Mouse (Mus musculus): ENCODE measurements around the gene Arnt. TPM values are rescaled to one million over a fixed set of nuclear protein-coding genes. Genes with fewer than 3 reads are reported as not detected.
A peak's percentile ranks its signal among the peaks of the same experiment; 100 is the strongest.

Arnt gene
- polyA plus RNA-seq, 1 experiment from 2014 or later: 30.8 TPM

- Histone ChIP-seq H3K36me3 (ENCODE audit: control insufficient read depth, insufficient read depth, low read length) (peaks cover 7% of the 10 kb centered on the region; the same call in 1 of the 2 replicates), H3K4me1 (ENCODE audit: control insufficient read depth, insufficient read depth, low read length) (no peaks in the 10 kb centered on the region)
- WGBS: 94% methylated on average over 2 of the region's 2 CpGs
These were observed 56.0 kb downstream of the Arnt start for GRCm38 (mm10) chr3:95490238-95490637.

GRCm38 (mm10) chr3:95494342-95494741 lies 60.2 kb downstream of the Arnt start:
- Histone ChIP-seq H3K36me3 (ENCODE audit: control insufficient read depth, insufficient read depth, low read length) (peaks cover 10% of the 10 kb centered on the region; the same call in 1 of the 2 replicates), H3K27me3 (replicated peaks; ENCODE audit: control insufficient read depth, insufficient read depth, low read length) (no peaks in the 10 kb centered on the region), H3K4me2 (ENCODE audit: low read depth, low read length) (no peak overlapping the region), H3K9ac (ENCODE audit: low read depth, low read length) (no peak overlapping the region), H3K9me3 (ENCODE audit: control insufficient read depth, low read length) (no peaks in the 10 kb centered on the region), H3K27ac (ENCODE audit: low read length) (no peak overlapping the region), H3K4me3 (ENCODE audit: low read length) (no peak overlapping the region), H3K4me1 (ENCODE audit: control insufficient read depth, insufficient read depth, low read length) (no peaks in the 10 kb centered on the region)
- no peak for ATAC-seq
- 61% methylated on average over 6 of the region's 6 CpGs for WGBS

More at GRCm38 (mm10) chr3:95490238-95490637, 56.0 kb downstream of the Arnt start:
- Histone ChIP-seq H3K9me3 (ENCODE audit: control insufficient read depth, low read length) (no peaks in the 10 kb centered on the region), H3K27ac (ENCODE audit: low read length) (no peak overlapping the region), H3K9ac (ENCODE audit: low read depth, low read length) (no peak overlapping the region), H3K4me3 (ENCODE audit: low read length) (no peak overlapping the region), H3K27me3 (replicated peaks; ENCODE audit: control insufficient read depth, insufficient read depth, low read length) (no peaks in the 10 kb centered on the region), H3K4me2 (ENCODE audit: low read depth, low read length) (no peak overlapping the region)
- no peak for ATAC-seq

- Histone ChIP-seq H3K4me1 (ENCODE audit: control insufficient read depth, insufficient read depth, low read length) (no peaks in the 10 kb centered on the region), H3K9me3 (ENCODE audit: control insufficient read depth, low read length) (no peaks in the 10 kb centered on the region), H3K4me2 (ENCODE audit: low read depth, low read length) (no peak overlapping the region), H3K36me3 (ENCODE audit: control insufficient read depth, insufficient read depth, low read length) (peaks cover 7% of the 10 kb centered on the region; the same call in 1 of the 2 replicates), H3K4me3 (ENCODE audit: low read length) (no peak overlapping the region), H3K27ac (ENCODE audit: low read length) (no peak overlapping the region), H3K27me3 (replicated peaks; ENCODE audit: control insufficient read depth, insufficient read depth, low read length) (no peaks in the 10 kb centered on the region), H3K9ac (ENCODE audit: low read depth, low read length) (no peak overlapping the region; the same call in 1 of the 2 replicates)
- no peak for ATAC-seq
- 75% methylated on average over 2 of the region's 2 CpGs for WGBS
These were observed 64.0 kb downstream of the Arnt start for GRCm38 (mm10) chr3:95498229-95498628.

GRCm38 (mm10) chr3:95499024-95499423 lies 64.8 kb downstream of the Arnt start, which contains the start of gene Ctsk:
Gene Ctsk (plus strand): TSS chr3:95499256.
- no peaks in the 10 kb centered on the region for H3K4me1 ChIP-seq (ENCODE audit: control insufficient read depth, insufficient read depth, low read length)
- H3K9me3 ChIP-seq (ENCODE audit: control insufficient read depth, low read length): no peaks in the 10 kb centered on the region
- whole genome bisulfite sequencing: 78% methylated on average over 7 of the region's 7 CpGs
- H3K27ac ChIP-seq (ENCODE audit: low read length): no peak within 1 kb of the TSS
- H3K36me3 ChIP-seq (ENCODE audit: control insufficient read depth, insufficient read depth, low read length): peaks cover 3% of the 10 kb centered on the region; the same call in 1 of the 2 replicates
- peak within 1 kb of the TSS; percentile 34 for H3K4me2 ChIP-seq (ENCODE audit: low read depth, low read length)
- H3K4me3 ChIP-seq (ENCODE audit: low read length): peak within 1 kb of the TSS; percentile 23; the same call in 1 of the 2 replicates
- no peak within 1 kb of the TSS; the same call in 1 of the 2 replicates for H3K9ac ChIP-seq (ENCODE audit: low read depth, low read length)
- no peaks in the 10 kb centered on the region for H3K27me3 ChIP-seq (replicated peaks; ENCODE audit: control insufficient read depth, insufficient read depth, low read length)
- no peak for ATAC-seq

GRCm38 (mm10) chr3:95499496-95500140 lies 65.4 kb downstream of the Arnt start:
- H3K4me3 ChIP-seq (ENCODE audit: low read length): peak overlapping the region; percentile 23; the same call in 1 of the 2 replicates
- peaks cover 3% of the 10 kb centered on the region; the same call in 1 of the 2 replicates for H3K36me3 ChIP-seq (ENCODE audit: control insufficient read depth, insufficient read depth, low read length)
- H3K9ac ChIP-seq (ENCODE audit: low read depth, low read length): no peak overlapping the region
- H3K27ac ChIP-seq (ENCODE audit: low read length): no peak overlapping the region
- no peaks in the 10 kb centered on the region for H3K27me3 ChIP-seq (replicated peaks; ENCODE audit: control insufficient read depth, insufficient read depth, low read length)
- no peaks in the 10 kb centered on the region for H3K9me3 ChIP-seq (ENCODE audit: control insufficient read depth, low read length)
- 38% methylated on average over 10 of the region's 10 CpGs for WGBS
- peak overlapping the region; percentile 34 for H3K4me2 ChIP-seq (ENCODE audit: low read depth, low read length)
- no peaks in the 10 kb centered on the region for H3K4me1 ChIP-seq (ENCODE audit: control insufficient read depth, insufficient read depth, low read length)
- ATAC-seq: no peak

- ATAC-seq: no peak
- H3K9me3 ChIP-seq (ENCODE audit: control insufficient read depth, low read length): no peaks in the 10 kb centered on the region
- H3K9ac ChIP-seq (ENCODE audit: low read depth, low read length): no peak overlapping the region
- H3K36me3 ChIP-seq (ENCODE audit: control insufficient read depth, insufficient read depth, low read length): no peaks in the 10 kb centered on the region
- H3K4me1 ChIP-seq (ENCODE audit: control insufficient read depth, insufficient read depth, low read length): no peaks in the 10 kb centered on the region
- no peaks in the 10 kb centered on the region for H3K27me3 ChIP-seq (replicated peaks; ENCODE audit: control insufficient read depth, insufficient read depth, low read length)
- H3K27ac ChIP-seq (ENCODE audit: low read length): no peak overlapping the region
- H3K4me2 ChIP-seq (ENCODE audit: low read depth, low read length): no peak overlapping the region
- WGBS: 72% methylated on average over 2 of the region's 2 CpGs
- H3K4me3 ChIP-seq (ENCODE audit: low read length): no peak overlapping the region
These were observed 68.1 kb downstream of the Arnt start for GRCm38 (mm10) chr3:95502312-95502711.

GRCm38 (mm10) chr3:95509348-95509747 lies 75.2 kb downstream of the Arnt start:
- Histone ChIP-seq H3K4me2 (ENCODE audit: low read depth, low read length) (no peak overlapping the region), H3K27me3 (replicated peaks; ENCODE audit: control insufficient read depth, insufficient read depth, low read length) (no peaks in the 10 kb centered on the region), H3K36me3 (ENCODE audit: control insufficient read depth, insufficient read depth, low read length) (no peaks in the 10 kb centered on the region), H3K4me1 (ENCODE audit: control insufficient read depth, insufficient read depth, low read length) (no peaks in the 10 kb centered on the region), H3K4me3 (ENCODE audit: low read length) (no peak overlapping the region), H3K9me3 (ENCODE audit: control insufficient read depth, low read length) (no peaks in the 10 kb centered on the region), H3K9ac (ENCODE audit: low read depth, low read length) (no peak overlapping the region), H3K27ac (ENCODE audit: low read length) (no peak overlapping the region)
- no peak for ATAC-seq
- 70% methylated on average over 6 of the region's 6 CpGs for WGBS

- no peaks in the 10 kb centered on the region for H3K27me3 ChIP-seq (replicated peaks; ENCODE audit: control insufficient read depth, insufficient read depth, low read length)
- 0 out of 2 replicates have a peak, but pooled peaks have one; percentile 44 for ATAC-seq
- H3K9ac ChIP-seq (ENCODE audit: low read depth, low read length): no peak overlapping the region
- H3K27ac ChIP-seq (ENCODE audit: low read length): no peak overlapping the region
- H3K36me3 ChIP-seq (ENCODE audit: control insufficient read depth, insufficient read depth, low read length): no peaks in the 10 kb centered on the region
- H3K4me2 ChIP-seq (ENCODE audit: low read depth, low read length): no peak overlapping the region
- 64% methylated on average over 9 of the region's 9 CpGs for whole genome bisulfite sequencing
- H3K4me3 ChIP-seq (ENCODE audit: low read length): no peak overlapping the region
- H3K9me3 ChIP-seq (ENCODE audit: control insufficient read depth, low read length): no peaks in the 10 kb centered on the region
- no peaks in the 10 kb centered on the region for H3K4me1 ChIP-seq (ENCODE audit: control insufficient read depth, insufficient read depth, low read length)
These were observed 77.5 kb downstream of the Arnt start for GRCm38 (mm10) chr3:95511611-95512180.

GRCm38 (mm10) chr3:95516614-95517041 lies 82.4 kb downstream of the Arnt start:
- Histone ChIP-seq H3K9ac (ENCODE audit: low read depth, low read length) (no peak overlapping the region), H3K9me3 (ENCODE audit: control insufficient read depth, low read length) (no peaks in the 10 kb centered on the region), H3K36me3 (ENCODE audit: control insufficient read depth, insufficient read depth, low read length) (no peaks in the 10 kb centered on the region), H3K27ac (ENCODE audit: low read length) (no peak overlapping the region), H3K4me3 (ENCODE audit: low read length) (no peak overlapping the region), H3K27me3 (replicated peaks; ENCODE audit: control insufficient read depth, insufficient read depth, low read length) (no peaks in the 10 kb centered on the region), H3K4me2 (ENCODE audit: low read depth, low read length) (no peak overlapping the region), H3K4me1 (ENCODE audit: control insufficient read depth, insufficient read depth, low read length) (peaks cover 8% of the 10 kb centered on the region)
- ATAC-seq: peak; percentile 60
- WGBS: 69% methylated on average over 3 of the region's 3 CpGs

Data from intestine, embryonic 16.5 days (tissue).